Mouse (Mus musculus): ENCODE results near the gene Zfp174. TPM values are rescaled to one million over a fixed set of nuclear protein-coding genes. Genes with fewer than 3 reads are reported as not detected.
"Not testable (repeated sequence)": the region's sequence is repeated elsewhere in the genome, so short reads cannot be mapped to it uniquely, and the experiment has no call there.

Gene Zfp174
- 1.3 and 1.5 TPM in 2 replicates for total RNA-seq (2014; rRNA removed)
- polyA plus RNA-seq (2012; rRNA removed): 0.71 and 0.73 TPM in 2 replicates

DNA sequence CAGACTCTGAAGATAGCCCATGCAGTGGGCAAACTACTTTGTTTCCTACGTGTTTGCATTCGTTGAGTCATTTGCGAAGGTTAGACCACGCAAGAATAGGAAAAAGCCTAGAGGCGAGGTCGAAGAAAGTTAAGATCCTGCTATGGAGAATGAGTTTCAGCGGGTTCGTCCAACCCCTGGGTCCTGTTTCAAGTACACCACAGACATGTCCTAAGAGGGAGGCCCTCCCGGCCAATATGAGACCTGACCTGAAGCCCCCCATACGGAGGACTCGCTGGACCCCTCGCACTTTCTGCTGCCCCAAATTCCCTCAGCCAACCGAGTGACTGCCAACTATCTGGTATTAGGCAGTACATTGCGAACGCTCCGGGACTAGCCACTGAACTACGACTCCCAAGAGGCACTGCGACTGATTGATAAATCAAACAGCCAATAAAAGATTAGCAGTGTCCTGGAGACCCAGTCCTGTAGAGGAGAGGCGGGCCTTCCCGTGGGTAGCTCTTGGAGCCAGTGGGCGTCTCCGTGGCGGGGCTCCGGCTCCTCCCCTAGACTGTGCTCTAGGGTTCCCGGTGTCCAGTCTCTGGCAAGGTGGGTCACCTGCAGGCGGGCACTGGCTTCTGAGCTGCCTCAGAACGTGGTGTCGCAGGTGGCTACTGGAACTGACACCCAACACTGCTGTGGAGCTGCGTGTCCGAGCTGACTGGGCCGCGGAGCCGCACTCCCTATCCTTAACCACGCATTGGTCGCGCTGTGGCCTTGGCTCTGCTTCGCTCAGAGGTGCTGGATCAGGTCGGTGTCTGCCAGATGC, at the start of gene Zfp174:
Zfp174 (plus strand) TSS at position 558 of the 808 bp plus-strand sequence.
- WGBS: 2% methylated on average over 38 of the region's 38 CpGs

DNA sequence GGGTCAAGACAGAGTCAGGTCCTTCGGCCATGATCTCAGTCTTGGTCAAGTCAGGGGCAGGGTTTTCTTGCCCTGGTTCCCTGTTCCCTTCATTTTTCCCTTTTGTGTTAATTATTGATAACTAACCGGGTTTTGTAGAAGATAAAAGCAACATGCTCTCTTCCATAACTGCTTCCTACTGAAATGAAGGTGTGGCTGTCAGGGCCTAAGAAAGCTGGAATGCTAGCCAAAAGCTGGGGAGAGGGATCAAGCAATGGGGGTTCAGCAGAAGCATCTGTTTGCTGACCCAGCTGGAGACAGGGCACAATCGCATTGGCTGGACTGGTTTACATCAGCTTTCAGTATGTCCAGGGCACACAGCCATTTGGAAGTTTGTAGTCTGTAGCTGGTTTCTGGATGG, 38.9 kb upstream of the Zfp174 start:
- 84% methylated on average over 3 of the region's 3 CpGs for whole genome bisulfite sequencing
- Histone ChIP-seq H3K36me3 (ENCODE audit: control insufficient read depth, insufficient read depth, low read length) (no peaks in the 10 kb centered on the region), H3K27ac (replicated peaks; ENCODE audit: insufficient read depth, low read depth, low read length) (no peak overlapping the region), H3K9ac (ENCODE audit: low read depth, low read length) (no peak overlapping the region), H3K4me3 (ENCODE audit: insufficient read depth, low read depth, low read length) (no peak overlapping the region), H3K4me1 (ENCODE audit: control insufficient read depth, insufficient read depth, low read length) (no peaks in the 10 kb centered on the region), H3K79me2 (ENCODE audit: control insufficient read depth, insufficient read depth, low read length) (no peaks in the 10 kb centered on the region), H3K27me3 (ENCODE audit: control insufficient read depth, insufficient read depth, low read length) (no peaks in the 10 kb centered on the region)
- no peak for DNase-seq (ENCODE audit: extremely low read depth, low read depth, low spot score)
- TF ChIP-seq CTCF (IDR thresholded peaks at IDR 0.05; ENCODE audit: low read depth, low read length): no peak
- no peak for TF ChIP-seq POLR2A (IDR thresholded peaks at IDR 0.05; ENCODE audit: extremely low read depth, insufficient read depth, low read length)

More for the DNA sequence above, at the start of gene Zfp174:
- DNase-seq (ENCODE audit: extremely low read depth, low read depth, low spot score): peak; percentile 95
- TF ChIP-seq POLR2A (IDR thresholded peaks at IDR 0.05; ENCODE audit: extremely low read depth, insufficient read depth, low read length): peak; percentile 76
- TF ChIP-seq CTCF (IDR thresholded peaks at IDR 0.05; ENCODE audit: low read depth, low read length): 0 out of 2 replicates have a peak, but pooled peaks have one; percentile 11
- Histone ChIP-seq H3K27me3 (ENCODE audit: control insufficient read depth, insufficient read depth, low read length) (no peaks in the 10 kb centered on the region), H3K36me3 (ENCODE audit: control insufficient read depth, insufficient read depth, low read length) (no peaks in the 10 kb centered on the region), H3K9ac (ENCODE audit: low read depth, low read length) (peak within 1 kb of the TSS; percentile 64), H3K4me3 (ENCODE audit: insufficient read depth, low read depth, low read length) (peak within 1 kb of the TSS; percentile 57), H3K4me1 (ENCODE audit: control insufficient read depth, insufficient read depth, low read length) (peaks cover 11% of the 10 kb centered on the region), H3K27ac (replicated peaks; ENCODE audit: insufficient read depth, low read depth, low read length) (peak within 1 kb of the TSS; percentile 25), H3K79me2 (ENCODE audit: control insufficient read depth, insufficient read depth, low read length) (no peaks in the 10 kb centered on the region)

DNA sequence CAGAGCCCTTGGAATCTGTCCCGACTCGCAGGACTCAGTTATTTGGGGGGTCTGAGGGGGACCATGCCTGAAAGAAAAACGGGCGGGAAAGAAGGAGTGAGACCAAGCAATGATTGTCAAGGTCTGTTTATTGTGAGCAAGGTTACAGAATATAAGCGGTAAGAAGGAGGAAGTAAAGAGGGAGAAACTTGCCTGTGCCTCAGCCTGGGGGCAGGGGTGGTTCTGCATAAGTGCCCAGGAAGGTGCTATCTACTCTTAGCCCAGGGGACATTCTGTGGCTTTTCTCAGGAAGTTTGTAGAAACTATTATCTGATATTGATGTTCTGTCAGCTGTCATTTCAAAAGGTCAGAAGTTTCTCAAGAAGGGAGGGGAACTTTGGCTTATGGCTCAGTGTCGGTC, 32.4 kb upstream of the Zfp174 start:
- not testable (repeated sequence) for H3K36me3 ChIP-seq (ENCODE audit: control insufficient read depth, insufficient read depth, low read length); DNase-seq (ENCODE audit: extremely low read depth, low read depth, low spot score); H3K4me3 ChIP-seq (ENCODE audit: insufficient read depth, low read depth, low read length); H3K79me2 ChIP-seq (ENCODE audit: control insufficient read depth, insufficient read depth, low read length); H3K27ac ChIP-seq (replicated peaks; ENCODE audit: insufficient read depth, low read depth, low read length); H3K4me1 ChIP-seq (ENCODE audit: control insufficient read depth, insufficient read depth, low read length); H3K9ac ChIP-seq (ENCODE audit: low read depth, low read length); H3K27me3 ChIP-seq (ENCODE audit: control insufficient read depth, insufficient read depth, low read length)
- WGBS: 88% methylated on average over 6 of the region's 6 CpGs

DNA sequence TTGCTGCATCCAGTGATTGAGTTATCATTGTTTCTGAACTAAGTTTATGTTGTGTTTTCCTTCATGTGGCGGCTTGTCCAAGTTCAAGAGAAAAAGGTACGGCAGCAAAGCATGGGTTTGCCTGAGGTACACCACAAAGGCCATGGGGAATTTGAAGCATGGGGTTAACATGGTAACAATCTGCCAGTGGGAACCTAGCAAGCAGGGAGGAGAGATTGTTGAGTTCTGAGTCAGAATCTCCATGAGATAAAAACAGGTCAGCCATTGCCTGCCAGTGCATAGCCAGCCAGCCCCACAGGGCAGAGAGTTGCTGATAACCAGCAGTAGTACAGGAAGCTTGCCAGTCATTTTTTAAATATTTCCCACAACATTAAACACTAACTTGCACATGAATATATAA, 26.9 kb upstream of the Zfp174 start:
- H3K4me1 ChIP-seq (ENCODE audit: control insufficient read depth, insufficient read depth, low read length): no peaks in the 10 kb centered on the region
- H3K27ac ChIP-seq (replicated peaks; ENCODE audit: insufficient read depth, low read depth, low read length): no peak overlapping the region
- TF ChIP-seq POLR2A (IDR thresholded peaks at IDR 0.05; ENCODE audit: extremely low read depth, insufficient read depth, low read length): no peak
- no peak for TF ChIP-seq CTCF (IDR thresholded peaks at IDR 0.05; ENCODE audit: low read depth, low read length)
- WGBS: 95% methylated on average over 2 of the region's 2 CpGs
- no peak overlapping the region for H3K4me3 ChIP-seq (ENCODE audit: insufficient read depth, low read depth, low read length)
- H3K9ac ChIP-seq (ENCODE audit: low read depth, low read length): no peak overlapping the region
- H3K79me2 ChIP-seq (ENCODE audit: control insufficient read depth, insufficient read depth, low read length): no peaks in the 10 kb centered on the region
- H3K36me3 ChIP-seq (ENCODE audit: control insufficient read depth, insufficient read depth, low read length): no peaks in the 10 kb centered on the region
- DNase-seq (ENCODE audit: extremely low read depth, low read depth, low spot score): no peak
- H3K27me3 ChIP-seq (ENCODE audit: control insufficient read depth, insufficient read depth, low read length): no peaks in the 10 kb centered on the region

DNA sequence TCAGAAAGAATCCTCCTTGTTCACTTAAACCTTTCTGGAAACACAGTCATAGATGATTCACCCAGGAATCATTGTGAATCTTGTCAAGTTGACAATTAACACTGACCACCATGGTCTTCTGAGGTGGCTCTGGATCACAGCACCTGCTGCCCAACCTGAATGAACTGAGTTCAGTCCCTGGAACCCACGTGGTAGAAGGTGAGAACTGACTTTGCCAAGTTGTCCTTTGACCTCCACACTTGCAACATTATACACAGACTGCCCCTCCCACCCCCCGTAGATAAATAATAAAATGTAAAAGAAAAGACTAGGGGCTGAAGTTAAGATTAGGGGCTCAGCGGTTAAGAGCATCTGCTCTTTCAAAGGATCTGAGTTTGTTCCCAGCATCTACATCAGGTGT, 19.0 kb upstream of the Zfp174 start:
- peak; percentile 59 for DNase-seq (ENCODE audit: extremely low read depth, low read depth, low spot score)
- no peak overlapping the region for H3K27ac ChIP-seq (replicated peaks; ENCODE audit: insufficient read depth, low read depth, low read length)
- no peak overlapping the region for H3K9ac ChIP-seq (ENCODE audit: low read depth, low read length)
- H3K4me3 ChIP-seq (ENCODE audit: insufficient read depth, low read depth, low read length): no peak overlapping the region
- TF ChIP-seq POLR2A (IDR thresholded peaks at IDR 0.05; ENCODE audit: extremely low read depth, insufficient read depth, low read length) (no peak), CTCF (IDR thresholded peaks at IDR 0.05; ENCODE audit: low read depth, low read length) (no peak)
- H3K27me3 ChIP-seq (ENCODE audit: control insufficient read depth, insufficient read depth, low read length): no peaks in the 10 kb centered on the region
- H3K4me1 ChIP-seq (ENCODE audit: control insufficient read depth, insufficient read depth, low read length): no peaks in the 10 kb centered on the region
- WGBS: 27% methylated on average over 3 of the region's 3 CpGs
- no peaks in the 10 kb centered on the region for H3K36me3 ChIP-seq (ENCODE audit: control insufficient read depth, insufficient read depth, low read length)
- H3K79me2 ChIP-seq (ENCODE audit: control insufficient read depth, insufficient read depth, low read length): no peaks in the 10 kb centered on the region

DNA sequence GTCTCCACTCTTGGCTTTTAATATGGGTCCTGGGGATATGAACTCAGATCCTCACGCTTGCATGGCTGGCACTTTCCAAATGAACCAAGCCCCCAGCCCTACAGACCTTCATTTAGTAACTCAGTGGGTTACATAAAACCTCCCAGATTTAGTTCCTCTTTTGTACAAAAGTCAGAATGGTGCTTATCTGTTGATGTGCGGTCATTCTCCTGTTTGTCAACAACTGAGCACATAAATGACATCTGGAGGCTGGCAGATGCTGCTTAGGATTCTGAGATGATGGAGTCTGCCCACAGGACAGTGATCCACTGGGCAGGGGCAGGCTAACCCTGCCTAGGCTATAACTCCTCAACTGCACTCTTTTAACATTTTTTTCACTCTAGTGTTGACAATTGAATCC, 17.3 kb upstream of the Zfp174 start:
- DNase-seq (ENCODE audit: extremely low read depth, low read depth, low spot score): no peak
- 87% methylated on average over 2 of the region's 2 CpGs for WGBS
- TF ChIP-seq POLR2A (IDR thresholded peaks at IDR 0.05; ENCODE audit: extremely low read depth, insufficient read depth, low read length): no peak
- TF ChIP-seq CTCF (IDR thresholded peaks at IDR 0.05; ENCODE audit: low read depth, low read length): no peak

More for the DNA sequence above, 17.3 kb upstream of the Zfp174 start:
- no peak overlapping the region for H3K4me3 ChIP-seq (ENCODE audit: insufficient read depth, low read depth, low read length)
- H3K79me2 ChIP-seq (ENCODE audit: control insufficient read depth, insufficient read depth, low read length): no peaks in the 10 kb centered on the region
- no peaks in the 10 kb centered on the region for H3K27me3 ChIP-seq (ENCODE audit: control insufficient read depth, insufficient read depth, low read length)
- H3K27ac ChIP-seq (replicated peaks; ENCODE audit: insufficient read depth, low read depth, low read length): no peak overlapping the region
- no peaks in the 10 kb centered on the region for H3K36me3 ChIP-seq (ENCODE audit: control insufficient read depth, insufficient read depth, low read length)
- H3K4me1 ChIP-seq (ENCODE audit: control insufficient read depth, insufficient read depth, low read length): no peaks in the 10 kb centered on the region
- no peak overlapping the region for H3K9ac ChIP-seq (ENCODE audit: low read depth, low read length)
